Mouse (Mus musculus): ENCODE data around the gene Cnih3.

Gene Cnih3

GRCm38 (mm10) chr1:181407281-181407680, 54.9 kb downstream of the Cnih3 start:
- no peak for DNase-seq (ENCODE audit: low read depth, low spot score)

GRCm38 (mm10) chr1:181408086-181408975, 55.9 kb downstream of the Cnih3 start:
- DNase-seq (ENCODE audit: low read depth, low spot score) = no peak

GRCm38 (mm10) chr1:181409693-181410092, 57.3 kb downstream of the Cnih3 start:
- DNase-seq (ENCODE audit: low read depth, low spot score) = no peak

- DNase-seq (ENCODE audit: low read depth, low spot score) = no peak
These were observed 58.3 kb downstream of the Cnih3 start for GRCm38 (mm10) chr1:181410647-181411254.

GRCm38 (mm10) chr1:181414985-181415384, 62.6 kb downstream of the Cnih3 start:
- DNase-seq (ENCODE audit: low read depth, low spot score) = no peak

GRCm38 (mm10) chr1:181416841-181417240, 64.4 kb downstream of the Cnih3 start:
- DNase-seq (ENCODE audit: low read depth, low spot score) = no peak

- DNase-seq (ENCODE audit: low read depth, low spot score) = no peak
These were observed 65.6 kb downstream of the Cnih3 start for GRCm38 (mm10) chr1:181417937-181418523.

- no peak for DNase-seq (ENCODE audit: low read depth, low spot score)
These were observed 67.7 kb downstream of the Cnih3 start for GRCm38 (mm10) chr1:181420080-181420536.

- no peak for DNase-seq (ENCODE audit: low read depth, low spot score)
These were observed 70.4 kb downstream of the Cnih3 start for GRCm38 (mm10) chr1:181422796-181423195.

- DNase-seq (ENCODE audit: low read depth, low spot score) = no peak
These were observed 72.5 kb downstream of the Cnih3 start for GRCm38 (mm10) chr1:181424922-181425321.

- DNase-seq (ENCODE audit: low read depth, low spot score) = no peak
These were observed 73.0 kb downstream of the Cnih3 start for GRCm38 (mm10) chr1:181425388-181425787.

- DNase-seq (ENCODE audit: low read depth, low spot score) = no peak
These were observed 74.0 kb downstream of the Cnih3 start for GRCm38 (mm10) chr1:181426406-181426805.

GRCm38 (mm10) chr1:181433263-181433662, 80.8 kb downstream of the Cnih3 start:
- DNase-seq (ENCODE audit: low read depth, low spot score) = no peak

GRCm38 (mm10) chr1:181435414-181435813, 83.0 kb downstream of the Cnih3 start:
- DNase-seq (ENCODE audit: low read depth, low spot score) = no peak

GRCm38 (mm10) chr1:181440982-181441603, 88.7 kb downstream of the Cnih3 start:
- DNase-seq (ENCODE audit: low read depth, low spot score) = no peak

GRCm38 (mm10) chr1:181441654-181442241, 89.3 kb downstream of the Cnih3 start:
- no peak for DNase-seq (ENCODE audit: low read depth, low spot score)

- no peak for DNase-seq (ENCODE audit: low read depth, low spot score)
These were observed 92.6 kb downstream of the Cnih3 start for GRCm38 (mm10) chr1:181445041-181445440.

- peak; percentile 28 for DNase-seq (ENCODE audit: low read depth, low spot score)
These were observed 93.3 kb downstream of the Cnih3 start for GRCm38 (mm10) chr1:181445630-181446257.

- peak; percentile 57 for DNase-seq (ENCODE audit: low read depth, low spot score)
These were observed 94.2 kb downstream of the Cnih3 start for GRCm38 (mm10) chr1:181446591-181447114.

GRCm38 (mm10) chr1:181447576-181447975, 95.1 kb downstream of the Cnih3 start:
- DNase-seq (ENCODE audit: low read depth, low spot score) = no peak

- no peak for DNase-seq (ENCODE audit: low read depth, low spot score)
These were observed 95.6 kb downstream of the Cnih3 start for GRCm38 (mm10) chr1:181448041-181448440.
